Mouse (Mus musculus): ENCODE results near the gene Gid4.

- TF ChIP-seq TCF12 (IDR thresholded peaks at IDR 0.05; ENCODE audit: insufficient read depth, poor library complexity, severe bottlenecking), result no peak
- TF ChIP-seq POLR2A (IDR thresholded peaks at IDR 0.05; ENCODE audit: insufficient read length, low read depth), result no peak
- no peak for TF ChIP-seq TCF3 (IDR thresholded peaks at IDR 0.05; ENCODE audit: insufficient read length, low read depth)
- TF ChIP-seq MYOD1 (IDR thresholded peaks at IDR 0.05; ENCODE audit: control insufficient read depth in 1 of 3, insufficient read length in 2 of 3, low read depth in 2 of 3), result no peak
- no peak for TF ChIP-seq E2F4 (IDR thresholded peaks at IDR 0.05; ENCODE audit: insufficient read depth)
- TF ChIP-seq USF1 (IDR thresholded peaks at IDR 0.05; ENCODE audit: low read depth), result no peak
- no peak for TF ChIP-seq MAX (IDR thresholded peaks at IDR 0.05; ENCODE audit: low read depth)
- TF ChIP-seq MYOG (IDR thresholded peaks at IDR 0.05; ENCODE audit: control insufficient read depth in 1 of 3, insufficient read depth in 1 of 3, insufficient read length in 2 of 3, low read depth in 2 of 3), result no peak
- TF ChIP-seq POLR2AphosphoS2 (IDR thresholded peaks at IDR 0.05; ENCODE audit: insufficient read length, low read depth), result no peak
- no peak for TF ChIP-seq REST (IDR thresholded peaks at IDR 0.05; ENCODE audit: insufficient read depth, insufficient read length)
Measured at GRCm38 (mm10) chr11:60470743-60471142, 53.8 kb downstream of the Gid4 start.
